ENCODE assay signal across 8 mouse cellular contexts in genomic region chr12:112929562-112930352, GRCm38 (mm10). TPM values are rescaled to one million over a fixed set of nuclear protein-coding genes. Genes with fewer than 3 reads are reported as not detected.
A peak's percentile ranks its signal among the peaks of the same experiment; 100 is the strongest.
DNase-seq lines count a peak whose midpoint lies in the region; ATAC-seq and TF ChIP-seq lines count a peak whose summit lies in the region.

TSS of gene Jag2 (minus strand) at chr12:112929776.

- DNase-seq in G1E (ENCODE audit: low spot score) (no peak), adipocyte (ENCODE audit: low spot score) (no peak)
- DNase-seq in cerebellum, adult 9-10 months: peak; percentile 41
- peak; percentile 59 to 75 for DNase-seq in frontal cortex, postnatal 10 days (ENCODE audit: low spot score in 2 of 2)
- DNase-seq in heart, postnatal 36 days: peak; percentile 67 to 75
- peak; percentile 75 to 76 for DNase-seq in layer of hippocampus, postnatal 14 days (ENCODE audit: low spot score in 2 of 2)
- DNase-seq in right cerebral cortex, adult 18-20 months: peak; percentile 84

- H3K4me3 ChIP-seq in G1E (ENCODE audit: low read depth, low read length): peak within 1 kb of the TSS; percentile 45; the same call in 1 of the 2 replicates
- H3K4me3 ChIP-seq in lung, embryonic 15.5 days: peak within 1 kb of the TSS; percentile 57

- under 1% methylated on average over 64 of the region's 85 CpGs for WGBS in lung, embryonic 15.5 days

- no peaks in the 10 kb centered on the region for H3K36me3 ChIP-seq in G1E (replicated peaks)
- no peaks in the 10 kb centered on the region for H3K36me3 ChIP-seq in lung, embryonic 15.5 days

- H3K27me3 ChIP-seq in G1E (ENCODE audit: insufficient read depth, low read length): peaks cover 46% of the 10 kb centered on the region
- H3K27me3 ChIP-seq in lung, embryonic 15.5 days: peaks cover 63% of the 10 kb centered on the region

- no peaks in the 10 kb centered on the region for H3K4me1 ChIP-seq in G1E (ENCODE audit: insufficient read depth, low read depth, low read length)
- H3K4me1 ChIP-seq in lung, embryonic 15.5 days: peaks cover 27% of the 10 kb centered on the region

- ATAC-seq in G1E (ENCODE audit: extremely low read depth, insufficient number of reproducible peaks, low FRiP score, poor library complexity, severe bottlenecking): no peak
- ATAC-seq in lung, embryonic 15.5 days (ENCODE audit: borderline replicate concordance, extremely low read depth, low FRiP score, low TSS enrichment): peak; percentile 32

- H3K9me3 ChIP-seq in G1E (replicated peaks): peaks cover 21% of the 10 kb centered on the region
- no peaks in the 10 kb centered on the region for H3K9me3 ChIP-seq in lung, embryonic 15.5 days

- intact Hi-C loops in heart, postnatal 36 days (cut with DNase I): no loop called here

- peak within 1 kb of the TSS; percentile 47 for H3K9ac ChIP-seq in lung, embryonic 15.5 days

- no peak for TF ChIP-seq CTCF in G1E (IDR thresholded peaks at IDR 0.05; ENCODE audit: low read depth, low read length)

- peak within 1 kb of the TSS; percentile 93 for H3K4me2 ChIP-seq in lung, embryonic 15.5 days

- H3K27ac ChIP-seq in lung, embryonic 15.5 days: peak within 1 kb of the TSS; percentile 41

RNA-seq across cellular contexts. Expression of gene Jag2, which starts in this region (rescaled TPM):
- total RNA-seq in G1E (2014; fragmentation: Nextera tagmentation): 1.8 and 3.5 TPM in 2 replicates
- total RNA-seq in G1E (2017): 0.44 and 1.4 TPM in 2 replicates
- polyA plus RNA-seq in G1E (2012): 0.60 and 0.62 TPM in 2 replicates
- total RNA-seq in heart, postnatal 36 days (2021): 10 to 100 TPM; 24.4 to 28.4 TPM
- 10 to 100 TPM; 45.2 to 50.8 TPM for total RNA-seq in layer of hippocampus, postnatal 14 days (2021)
- 6.2 and 7.2 TPM in 2 replicates for polyA plus RNA-seq in lung, embryonic 15.5 days (2015; fragmentation: Nextera tagmentation; extraction: Ambion mirVana)

Comparison
In these comparisons a context has a peak if more than half of its experiments do, and no peak if none do; other contexts are left out.
1. RNA of gene Jag2 (total RNA-seq): 45.2 to 50.8 TPM in layer of hippocampus, postnatal 14 days and 24.4 to 28.4 TPM in heart, postnatal 36 days; 0.44 to 3.5 TPM in G1E; every median in the first group is over 4 times any median in the second.
2. DNase-seq: peak in cerebellum, adult 9-10 months (single experiment), frontal cortex, postnatal 10 days (2 of 2), heart, postnatal 36 days (2 of 2), layer of hippocampus, postnatal 14 days (2 of 2) and right cerebral cortex, adult 18-20 months (single experiment); none in G1E (single experiment) and adipocyte (single experiment).